Mouse (Mus musculus) forebrain, postnatal 0 days (tissue): ENCODE data around the gene Pcdh17. TPM values are rescaled to one million over a fixed set of nuclear protein-coding genes. Genes with fewer than 3 reads are reported as not detected.

Experiments used
- ATAC-seq: fragments of 200-750 bp; cut with Nextera tagmentation; 2 replicates; pipeline ENCODE4 v1.8.0; 2017; ENCODE audit warnings: mild to moderate bottlenecking, moderate library complexity
- DNase-seq: peaks from one replicate; pipeline ENCODE4 v3.0.0-alpha.2; 2015
- H3K27ac ChIP-seq: fragments of 300-500 bp; sonication (generic); 2 replicates; pipeline ENCODE4 v1.5.1; 2014; ENCODE audit warnings: low read depth, mild to moderate bottlenecking, antibody characterized with exemption, low read length, moderate library complexity, mixed read lengths
- H3K27me3 ChIP-seq: fragments of 300-500 bp; sonication (generic); 2 replicates; pipeline ENCODE4 v1.6.1; 2014; ENCODE audit warnings: mild to moderate bottlenecking, low read length, mixed read lengths; ENCODE audit not compliant: insufficient read depth
- H3K36me3 ChIP-seq: fragments of 300-500 bp; sonication (generic); 2 replicates; pipeline ENCODE4 v1.6.1; 2014; ENCODE audit warnings: mild to moderate bottlenecking, moderate library complexity; ENCODE audit not compliant: insufficient read depth
- H3K4me1 ChIP-seq: fragments of 300-500 bp; sonication (generic); 2 replicates; pipeline ENCODE4 v1.6.1; 2014; ENCODE audit warnings: antibody characterized with exemption; ENCODE audit not compliant: insufficient read depth
- H3K4me2 ChIP-seq: fragments of 300-500 bp; sonication (generic); 2 replicates; pipeline ENCODE4 v1.6.1; 2014; ENCODE audit warnings: low read depth, mild to moderate bottlenecking, moderate library complexity
- H3K4me3 ChIP-seq: fragments of 300-500 bp; sonication (generic); 2 replicates; pipeline ENCODE4 v1.5.1; 2014; ENCODE audit warnings: low read depth, low read length, mixed read lengths
- H3K9ac ChIP-seq: fragments of 300-500 bp; sonication (generic); 2 replicates; pipeline ENCODE4 v1.6.1; 2014; ENCODE audit warnings: mild to moderate bottlenecking
- H3K9me3 ChIP-seq: fragments of 300-500 bp; sonication (generic); 2 replicates; pipeline ENCODE4 v1.6.1; 2016; ENCODE audit warnings: low read length
- CTCF ChIP-seq: sonication (generic); IDR thresholded peaks from 2 replicates; pipeline ENCODE4 v1.5.1; 2016; ENCODE audit warnings: antibody characterized with exemption, control low read depth, low read depth
- WGBS: fragments of 180-500 bp; shearing (Covaris S2); extraction: QIAGEN DNeasy Blood & Tissue Kit; methylation state at CpG from one replicate; pipeline ENCODE4 v1.1.7; 2014; 5-methylcytosine and 5-hydroxymethylcytosine counted together
- polyA plus RNA-seq: library from polyadenylated mRNA; unstranded; fragments of >200 nt; fragmentation: Nextera tagmentation; extraction: Ambion mirVana; gene quantifications from 2 replicates; pipeline ENCODE4 v1.2.1, GENCODE M21; 2015
- total RNA-seq: library from RNA; depleted of rRNA; stranded (reverse); fragments of >200 nt; gene quantifications from 2 replicates; pipeline ENCODE4 v1.2.3, GENCODE M21; 2014

Gene Pcdh17
- total and polyA plus RNA-seq, 2 experiments from 2014 or later, result 23.8 to 57.3 TPM

DNA sequence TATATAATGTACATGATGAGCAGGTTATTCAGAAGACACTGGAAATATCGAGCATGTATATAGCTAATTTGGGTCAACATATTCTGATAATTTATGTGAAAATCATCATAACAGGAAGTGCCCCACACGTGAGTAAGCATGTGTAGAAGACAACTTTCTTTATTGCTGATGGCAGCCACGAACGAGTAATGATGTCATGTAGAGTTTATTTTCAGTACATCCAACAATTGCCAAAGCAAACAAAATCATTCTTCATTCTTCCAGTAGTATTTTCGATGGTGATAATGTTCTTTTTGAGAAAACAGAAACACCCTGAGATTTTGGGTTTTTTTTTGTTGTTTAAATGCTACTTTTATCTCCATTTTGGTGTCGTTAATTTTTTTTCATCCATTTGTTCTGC, 37.2 kb downstream of the Pcdh17 start:
- ATAC-seq (no peak), DNase-seq (no peak)
- WGBS, result 81% methylated on average over 6 of the region's 6 CpGs
- TF ChIP-seq CTCF, result no peak
- no peaks in the 10 kb centered on the region for H3K36me3 ChIP-seq
- H3K27ac ChIP-seq, result no peak overlapping the region
- no peaks in the 10 kb centered on the region for H3K27me3 ChIP-seq
- H3K9me3 ChIP-seq, result no peaks in the 10 kb centered on the region
- H3K9ac ChIP-seq, result no peak overlapping the region
- no peak overlapping the region for H3K4me2 ChIP-seq
- H3K4me3 ChIP-seq, result no peak overlapping the region
- H3K4me1 ChIP-seq, result no peaks in the 10 kb centered on the region

DNA sequence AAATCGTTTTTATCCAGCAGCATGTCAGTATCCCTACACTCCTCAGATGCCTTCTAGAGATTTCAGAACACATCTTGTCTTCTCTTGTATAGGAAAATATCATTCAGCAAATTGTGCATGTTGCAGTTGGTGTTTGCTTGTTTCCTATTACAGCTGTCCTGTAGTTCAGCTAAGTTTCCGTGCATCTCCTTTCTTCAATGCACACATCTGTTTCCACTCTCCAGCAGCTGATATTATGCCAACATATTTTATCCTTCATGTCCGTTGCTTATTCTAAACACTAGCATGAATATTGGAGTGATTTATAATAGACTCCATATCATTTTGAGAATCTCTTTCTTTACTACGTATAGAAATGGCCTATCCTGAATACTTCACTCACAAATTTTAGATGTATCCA, 41.0 kb downstream of the Pcdh17 start:
- H3K9me3 ChIP-seq, result no peaks in the 10 kb centered on the region
- ATAC-seq, result no peak
- no peak overlapping the region for H3K27ac ChIP-seq
- TF ChIP-seq CTCF, result no peak
- DNase-seq, result no peak
- H3K36me3 ChIP-seq, result no peaks in the 10 kb centered on the region
- H3K4me3 ChIP-seq, result no peak overlapping the region
- no peak overlapping the region for H3K4me2 ChIP-seq
- WGBS, result 83% methylated on average over 4 of the region's 4 CpGs
- no peaks in the 10 kb centered on the region for H3K27me3 ChIP-seq
- no peak overlapping the region for H3K9ac ChIP-seq
- H3K4me1 ChIP-seq, result no peaks in the 10 kb centered on the region

DNA sequence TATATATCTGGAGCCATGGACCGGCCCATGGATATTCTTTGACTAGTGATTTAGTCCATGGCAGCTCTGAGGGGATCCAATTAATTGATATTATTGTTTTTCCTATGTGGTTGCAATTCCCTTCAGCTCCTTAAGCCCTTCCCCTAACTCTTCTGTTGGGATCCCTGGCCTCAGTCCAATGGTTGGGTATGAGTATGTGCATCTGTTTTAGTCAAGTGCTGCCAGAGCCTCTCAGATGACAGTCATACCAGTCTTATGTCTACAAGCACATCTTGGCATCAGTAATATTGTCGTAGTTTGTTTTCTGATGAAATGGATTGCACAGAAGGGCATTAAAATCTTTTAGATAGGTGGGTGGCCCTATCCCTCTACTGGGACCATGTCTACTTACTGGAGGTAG, 67.6 kb downstream of the Pcdh17 start:
- H3K9ac ChIP-seq, result no peak overlapping the region
- no peak overlapping the region for H3K27ac ChIP-seq
- DNase-seq (no peak), ATAC-seq (no peak)
- no peaks in the 10 kb centered on the region for H3K27me3 ChIP-seq
- no peaks in the 10 kb centered on the region for H3K4me1 ChIP-seq
- no peak overlapping the region for H3K4me3 ChIP-seq
- no peak for TF ChIP-seq CTCF
- no peaks in the 10 kb centered on the region for H3K36me3 ChIP-seq
- H3K4me2 ChIP-seq, result no peak overlapping the region
- H3K9me3 ChIP-seq, result no peaks in the 10 kb centered on the region
- 91% methylated on average over 2 of the region's 2 CpGs for WGBS

GRCm38 (mm10) chr14:84532397-84532796, 89.0 kb downstream of the Pcdh17 start:
- 11% methylated on average over 2 of the region's 2 CpGs for WGBS
- Histone ChIP-seq H3K4me1 (no peaks in the 10 kb centered on the region), H3K27ac (no peak overlapping the region), H3K4me3 (no peak overlapping the region), H3K9me3 (no peaks in the 10 kb centered on the region), H3K27me3 (no peaks in the 10 kb centered on the region), H3K36me3 (no peaks in the 10 kb centered on the region), H3K9ac (no peak overlapping the region), H3K4me2 (no peak overlapping the region)
- DNase-seq, result no peak
- no peak for TF ChIP-seq CTCF
- ATAC-seq, result no peak

- TF ChIP-seq CTCF, result no peak
- Histone ChIP-seq H3K36me3 (no peaks in the 10 kb centered on the region), H3K4me1 (no peaks in the 10 kb centered on the region), H3K27ac (no peak overlapping the region), H3K4me2 (no peak overlapping the region), H3K4me3 (no peak overlapping the region), H3K9ac (no peak overlapping the region), H3K27me3 (no peaks in the 10 kb centered on the region), H3K9me3 (no peaks in the 10 kb centered on the region)
- DNase-seq (peak; percentile 17), ATAC-seq (no peak)
Measured at GRCm38 (mm10) chr14:84535264-84535663, 91.9 kb downstream of the Pcdh17 start.

DNA sequence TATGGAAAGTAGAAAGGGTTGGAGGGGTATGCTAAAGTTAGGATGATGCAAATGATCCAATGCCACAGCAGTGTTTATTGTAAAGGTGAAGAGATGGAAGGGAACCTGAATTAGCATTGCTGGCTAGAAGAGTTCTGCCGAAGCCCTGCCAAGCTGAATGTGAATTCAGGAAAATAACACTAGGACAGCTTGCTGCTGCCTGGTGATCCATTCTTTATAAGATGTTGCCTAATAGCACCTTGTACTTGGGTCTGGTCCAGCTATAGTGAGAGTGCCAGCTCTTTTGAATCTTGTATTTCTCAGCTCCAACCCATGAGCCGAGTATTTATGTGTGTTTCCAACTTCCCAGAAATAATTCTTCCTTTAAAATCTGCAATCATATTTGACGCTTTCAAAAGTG, 98.5 kb downstream of the Pcdh17 start:
- WGBS, result 43% methylated on average over 3 of the region's 3 CpGs
- peak; percentile 65 for DNase-seq

DNA sequence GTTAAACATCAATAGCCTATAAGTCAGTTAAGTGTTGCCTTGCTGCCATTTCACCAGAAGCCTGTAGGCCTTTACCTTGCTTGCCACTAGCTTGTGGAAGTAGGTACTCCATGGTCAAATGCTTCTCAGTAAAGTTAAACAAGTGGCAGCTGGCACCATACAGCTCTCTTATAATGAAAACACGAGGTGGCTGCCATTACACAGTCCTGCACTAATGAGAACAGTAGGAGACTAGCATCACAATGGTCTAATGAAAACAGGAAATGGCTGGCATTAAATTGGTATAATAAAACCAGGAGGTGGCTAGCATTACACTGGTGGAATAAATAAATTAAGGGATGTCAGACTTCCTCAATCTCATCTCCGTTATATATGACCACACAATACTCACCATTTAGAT, 102.6 kb downstream of the Pcdh17 start:
- ATAC-seq, result no peak
- no peaks in the 10 kb centered on the region for H3K36me3 ChIP-seq

More for the DNA sequence above, 98.5 kb downstream of the Pcdh17 start:
- Histone ChIP-seq H3K9me3 (no peaks in the 10 kb centered on the region), H3K9ac (no peak overlapping the region), H3K4me3 (no peak overlapping the region), H3K4me1 (no peaks in the 10 kb centered on the region), H3K36me3 (no peaks in the 10 kb centered on the region), H3K27ac (no peak overlapping the region), H3K4me2 (no peak overlapping the region), H3K27me3 (no peaks in the 10 kb centered on the region)
- ATAC-seq, result peak; percentile 55
- TF ChIP-seq CTCF, result no peak

More for the DNA sequence above, 102.6 kb downstream of the Pcdh17 start:
- Histone ChIP-seq H3K27me3 (no peaks in the 10 kb centered on the region), H3K27ac (no peak overlapping the region), H3K9ac (no peak overlapping the region), H3K4me3 (no peak overlapping the region), H3K4me1 (0 out of 2 replicates have a peak, but pooled peaks cover 5% of the 10 kb centered on the region), H3K9me3 (no peaks in the 10 kb centered on the region), H3K4me2 (no peak overlapping the region)
- DNase-seq, result no peak
- TF ChIP-seq CTCF, result no peak
- WGBS, result 13% methylated on average over 2 of the region's 2 CpGs
